ENCODE assay signal across 11 mouse cellular contexts in the genomic region with DNA sequence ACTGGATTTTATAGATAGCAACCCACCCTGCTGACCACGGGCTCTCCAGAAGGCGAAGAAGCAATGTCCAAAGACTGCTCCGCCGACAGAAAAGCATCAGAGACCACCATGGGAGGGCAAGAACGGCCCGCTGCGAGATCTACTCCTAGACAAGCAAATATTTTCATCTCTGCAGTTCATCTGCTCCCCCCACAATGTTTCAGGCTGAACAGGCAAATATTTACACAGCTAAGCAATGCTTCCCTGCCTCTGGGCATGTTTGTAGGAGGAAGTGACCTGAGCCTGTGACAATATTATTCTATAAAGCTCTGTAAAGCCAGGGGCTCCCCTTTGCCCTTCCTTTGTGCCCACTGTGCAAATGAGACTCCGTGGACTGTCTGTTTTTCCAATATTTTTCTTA. TPM values are rescaled to one million over a fixed set of nuclear protein-coding genes. Genes with fewer than 3 reads are reported as not detected.
DNase-seq lines count a peak whose midpoint lies in the region; ATAC-seq lines count a peak whose summit lies in the region.
"Had no signal": no experiment of that assay in that cellular context is flagged by ENCODE, and none has a peak within 500 bp of the region (broad histone marks: within the 10 kb centered on the region; RNA-seq: fewer than 3 reads in every experiment).

No protein-coding gene starts in this region.

- DNase-seq in embryo, embryonic 10 days (ENCODE audit: low spot score): peak; percentile 50
- DNase-seq in embryo, embryonic 10.5 days (ENCODE audit: low spot score): no peak
- peak; percentile 31 to 56 for DNase-seq in lung, adult 18-20 months
- DNase-seq in lung, postnatal 4 days: no peak
- no peak for DNase-seq in intestine, embryonic 14.5 days (ENCODE audit: low spot score)
- no peak for DNase-seq in thymus, postnatal 36 days
- DNase-seq: heart, adult 11 months; layer of hippocampus, adult 9-11 months had no signal

- 27% methylated on average over 8 of the region's 8 CpGs for WGBS in intestine, embryonic 14.5 days
- 80% methylated on average over 8 of the region's 8 CpGs for WGBS in neural tube, embryonic 13.5 days

- H3K4me2 ChIP-seq in intestine, embryonic 14.5 days (ENCODE audit: low read length): peak overlapping the region; percentile 16; the same call in 1 of the 2 replicates
- H3K4me2 ChIP-seq in neural tube, embryonic 13.5 days: no peak overlapping the region

- H3K27ac ChIP-seq in intestine, embryonic 14.5 days (ENCODE audit: low read depth): peak overlapping the region; percentile 66
- 0 out of 2 replicates have a peak overlapping the region, but pooled peaks have one; percentile 65 for H3K27ac ChIP-seq in neural tube, embryonic 13.5 days (replicated peaks)

- H3K27me3 ChIP-seq in intestine, embryonic 14.5 days (replicated peaks; ENCODE audit: control insufficient read depth, insufficient read depth, low read length): no peaks in the 10 kb centered on the region
- H3K27me3 ChIP-seq in neural tube, embryonic 13.5 days: no peaks in the 10 kb centered on the region

- no peak for ATAC-seq in intestine, embryonic 14.5 days (replicated peaks; ENCODE audit: low FRiP score, low TSS enrichment, low read depth)
- no peak for ATAC-seq in neural tube, embryonic 13.5 days (ENCODE audit: low read depth)
- no peak for ATAC-seq in cerebellum, adult (ENCODE audit: insufficient number of reproducible peaks, low FRiP score, low TSS enrichment)

- no peaks in the 10 kb centered on the region for H3K36me3 ChIP-seq in intestine, embryonic 14.5 days (ENCODE audit: control insufficient read depth, insufficient read depth, low read length)
- no peaks in the 10 kb centered on the region for H3K36me3 ChIP-seq in neural tube, embryonic 13.5 days

- H3K9me3 ChIP-seq in intestine, embryonic 14.5 days (ENCODE audit: control insufficient read depth, low read length): no peaks in the 10 kb centered on the region
- no peaks in the 10 kb centered on the region; the same call in 1 of the 2 replicates for H3K9me3 ChIP-seq in neural tube, embryonic 13.5 days

- H3K4me3 ChIP-seq in intestine, embryonic 14.5 days (ENCODE audit: low read depth, low read length): no peak overlapping the region
- H3K4me3 ChIP-seq in neural tube, embryonic 13.5 days: no peak overlapping the region
- H3K4me3 ChIP-seq: erythroblast, embryonic 14.5 days had no signal

- no peak overlapping the region for H3K9ac ChIP-seq in intestine, embryonic 14.5 days (ENCODE audit: low read length)
- no peak overlapping the region for H3K9ac ChIP-seq in neural tube, embryonic 13.5 days

- peaks cover 22% of the 10 kb centered on the region for H3K4me1 ChIP-seq in intestine, embryonic 14.5 days (replicated peaks; ENCODE audit: control insufficient read depth, insufficient read depth, low read length)
- H3K4me1 ChIP-seq in neural tube, embryonic 13.5 days (replicated peaks): peaks cover 24% of the 10 kb centered on the region

RNA-seq across cellular contexts. Expression of gene Man1c1, which starts 20.2 kb away (rescaled TPM):
- 2.2 and 3.6 TPM in 2 replicates for polyA plus RNA-seq in intestine, embryonic 14.5 days (2014; fragmentation: Nextera tagmentation; extraction: Ambion mirVana)
- polyA plus RNA-seq in neural tube, embryonic 13.5 days (2015; fragmentation: Nextera tagmentation; extraction: Ambion mirVana): 5.3 and 5.7 TPM in 2 replicates

Comparison
In these comparisons a context has a peak if more than half of its experiments do, and no peak if none do; other contexts are left out.
1. DNase-seq: peak in embryo, embryonic 10 days (single experiment) and lung, adult 18-20 months (2 of 2); none in embryo, embryonic 10.5 days (single experiment), lung, postnatal 4 days (0 of 2), intestine, embryonic 14.5 days (single experiment) and thymus, postnatal 36 days (0 of 2).